Mouse (Mus musculus): Measurements from ENCODE around the gene Dnali1. TPM values are rescaled to one million over a fixed set of nuclear protein-coding genes. Genes with fewer than 3 reads are reported as not detected.

Dnali1 gene
- polyA plus RNA-seq, 1 experiment from 2014 or later = 1.0 TPM

DNA sequence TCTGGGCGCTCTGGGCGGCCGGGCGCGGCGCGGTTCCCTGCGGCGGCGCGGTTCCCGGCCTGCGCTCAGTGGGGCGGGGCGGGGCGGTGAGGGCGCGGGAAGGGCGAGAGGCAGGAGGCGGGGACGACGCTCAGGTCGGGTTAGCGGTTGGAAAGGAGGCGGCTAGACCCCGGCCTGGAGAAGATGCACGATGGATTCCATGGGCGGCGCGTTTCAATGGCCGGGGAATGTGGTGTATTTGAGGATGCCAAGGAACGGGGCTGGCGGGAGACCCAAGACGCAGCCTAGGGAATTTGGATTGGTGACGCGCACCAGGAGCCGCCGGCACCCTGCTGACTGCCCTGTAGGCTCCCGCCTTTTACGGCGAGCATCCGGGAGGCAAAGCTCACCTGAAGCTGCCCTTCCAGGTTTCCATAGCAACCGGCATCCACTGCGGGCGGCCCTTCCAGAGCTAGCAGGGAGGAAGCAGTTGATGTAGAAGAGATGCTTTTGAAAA, 19.9 kb upstream of the Dnali1 start:
- peak overlapping the region; percentile 84 for H3K4me3 ChIP-seq (replicated peaks; ENCODE audit: low read depth, low read length)
- peaks cover 34% of the 10 kb centered on the region for H3K36me3 ChIP-seq (ENCODE audit: control insufficient read depth, insufficient read depth, low read length)
- WGBS = under 1% methylated on average over 44 of the region's 45 CpGs
- H3K4me2 ChIP-seq (ENCODE audit: low read length) = peak overlapping the region; percentile 83
- H3K9ac ChIP-seq (replicated peaks; ENCODE audit: low read length) = peak overlapping the region; percentile 73
- DNase-seq = peak; percentile 90
- H3K4me1 ChIP-seq (ENCODE audit: control insufficient read depth, insufficient read depth, low read length) = peaks cover 19% of the 10 kb centered on the region
- ATAC-seq (ENCODE audit: low FRiP score, low TSS enrichment) = peak; percentile 88
- H3K9me3 ChIP-seq (ENCODE audit: control insufficient read depth, low read length) = no peaks in the 10 kb centered on the region
- no peaks in the 10 kb centered on the region for H3K27me3 ChIP-seq (ENCODE audit: control insufficient read depth, insufficient read depth, low read length)
- peak overlapping the region; percentile 99 for H3K27ac ChIP-seq (replicated peaks; ENCODE audit: low read depth, low read length)

DNA sequence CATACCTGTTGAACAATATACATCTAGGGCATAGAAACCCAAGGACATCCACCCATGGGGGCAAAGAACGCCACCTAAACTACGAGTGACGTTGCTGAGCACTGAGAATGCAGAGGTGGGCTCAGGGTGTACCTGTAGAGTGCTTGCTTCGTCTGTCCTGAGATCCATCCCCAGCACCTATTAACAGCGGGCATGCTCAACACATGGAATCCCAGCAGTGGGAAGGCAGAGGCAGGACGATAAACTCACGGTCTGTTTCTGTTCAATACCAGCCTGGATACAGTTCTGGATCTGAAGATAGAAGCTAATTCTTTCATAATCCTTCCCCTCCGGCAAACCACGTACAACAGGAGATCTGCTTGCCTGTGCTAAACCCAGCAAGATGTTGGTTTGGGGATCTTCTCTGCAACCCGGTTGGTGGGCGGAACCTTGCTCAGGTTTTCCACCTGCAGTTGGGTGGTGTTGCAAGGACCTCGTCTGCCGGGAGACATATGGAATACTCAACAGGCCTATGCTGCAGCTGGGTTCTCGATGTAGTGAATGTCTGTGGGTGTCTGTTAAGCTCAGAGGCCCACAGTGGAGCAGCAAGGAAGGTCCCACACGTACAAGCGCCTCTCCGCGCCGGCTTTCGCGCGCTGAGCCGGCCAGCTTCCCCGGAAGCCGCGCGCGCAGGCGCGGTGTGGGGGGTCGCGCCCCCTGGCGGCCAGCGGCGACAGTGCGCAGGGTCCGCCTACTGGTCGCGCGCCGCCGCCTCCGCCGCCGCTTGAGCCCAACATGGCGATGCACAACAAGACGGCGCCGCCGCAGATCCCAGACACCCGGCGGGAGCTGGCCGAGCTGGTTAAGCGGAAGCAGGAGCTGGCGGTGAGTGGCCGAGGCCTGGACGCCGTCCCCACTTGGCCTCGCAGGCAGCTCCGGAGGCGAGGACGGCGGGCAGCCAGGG, 19.2 kb upstream of the Dnali1 start, which contains the start of gene Meaf6:
TSS of gene Meaf6 (plus strand) at position 732 of the 943 bp plus-strand sequence.
- Histone ChIP-seq H3K4me3 (replicated peaks; ENCODE audit: low read depth, low read length) (peak within 1 kb of the TSS; percentile 84), H3K27ac (replicated peaks; ENCODE audit: low read depth, low read length) (peak within 1 kb of the TSS; percentile 99), H3K9ac (replicated peaks; ENCODE audit: low read length) (peak within 1 kb of the TSS; percentile 73), H3K27me3 (ENCODE audit: control insufficient read depth, insufficient read depth, low read length) (no peaks in the 10 kb centered on the region), H3K9me3 (ENCODE audit: control insufficient read depth, low read length) (no peaks in the 10 kb centered on the region), H3K36me3 (ENCODE audit: control insufficient read depth, insufficient read depth, low read length) (peaks cover 27% of the 10 kb centered on the region), H3K4me1 (ENCODE audit: control insufficient read depth, insufficient read depth, low read length) (peaks cover 19% of the 10 kb centered on the region), H3K4me2 (ENCODE audit: low read length) (peak within 1 kb of the TSS; percentile 83)
- DNase-seq (peak; percentile 95), ATAC-seq (ENCODE audit: low FRiP score, low TSS enrichment) (peak; percentile 91)
- WGBS = 2% methylated on average over 63 of the region's 63 CpGs

DNA sequence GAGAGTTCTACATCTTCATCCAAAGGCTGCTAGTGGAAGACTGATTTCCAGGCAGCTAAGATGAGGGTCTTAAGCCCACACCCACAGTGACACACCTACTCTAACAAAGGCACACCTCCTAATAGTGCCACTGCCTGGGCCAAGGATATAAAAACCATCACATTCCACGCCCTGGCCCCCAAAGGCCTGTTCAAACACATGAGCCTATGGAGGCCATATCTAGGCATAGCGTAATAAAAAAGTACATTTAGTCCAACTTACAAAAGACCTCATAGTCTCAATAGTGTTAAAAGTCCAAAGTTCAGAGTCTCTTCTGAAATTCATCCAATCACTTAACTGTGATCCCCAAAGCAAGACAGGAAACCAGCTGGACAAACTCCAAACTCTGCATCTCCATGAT, 13.2 kb upstream of the Dnali1 start:
- H3K4me1 ChIP-seq (ENCODE audit: control insufficient read depth, insufficient read depth, low read length) = no peaks in the 10 kb centered on the region
- ATAC-seq (ENCODE audit: low FRiP score, low TSS enrichment) (no peak), DNase-seq (no peak)
- H3K27ac ChIP-seq (replicated peaks; ENCODE audit: low read depth, low read length) = no peak overlapping the region
- no peak overlapping the region for H3K9ac ChIP-seq (replicated peaks; ENCODE audit: low read length)
- H3K27me3 ChIP-seq (ENCODE audit: control insufficient read depth, insufficient read depth, low read length) = no peaks in the 10 kb centered on the region
- no peaks in the 10 kb centered on the region for H3K9me3 ChIP-seq (ENCODE audit: control insufficient read depth, low read length)
- H3K4me3 ChIP-seq (replicated peaks; ENCODE audit: low read depth, low read length) = no peak overlapping the region
- H3K4me2 ChIP-seq (ENCODE audit: low read length) = no peak overlapping the region
- H3K36me3 ChIP-seq (ENCODE audit: control insufficient read depth, insufficient read depth, low read length) = peaks cover 25% of the 10 kb centered on the region
- WGBS = 93% methylated on average over 2 of the region's 2 CpGs

DNA sequence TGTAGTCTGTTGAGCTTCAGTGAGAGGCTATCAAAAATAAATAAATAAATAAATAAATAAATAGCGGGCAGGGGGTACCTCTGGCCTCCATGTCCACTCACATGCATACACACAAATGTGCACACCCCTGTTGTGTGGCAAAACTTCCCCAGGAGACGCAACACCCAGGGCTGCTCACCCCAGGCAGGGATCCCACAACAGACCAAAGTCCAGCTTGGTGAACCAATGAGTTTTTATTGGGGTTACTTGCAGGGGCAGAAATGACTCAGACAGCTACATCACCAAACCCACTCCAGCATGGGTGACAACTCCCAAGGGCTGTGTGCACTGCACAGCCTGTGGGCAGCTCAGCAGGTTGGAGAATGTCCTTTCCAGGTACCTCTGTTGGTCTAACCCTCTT, 12.2 kb upstream of the Dnali1 start:
- ATAC-seq (ENCODE audit: low FRiP score, low TSS enrichment) (no peak), DNase-seq (no peak)
- Histone ChIP-seq H3K27ac (replicated peaks; ENCODE audit: low read depth, low read length) (no peak overlapping the region), H3K9ac (replicated peaks; ENCODE audit: low read length) (no peak overlapping the region), H3K4me1 (ENCODE audit: control insufficient read depth, insufficient read depth, low read length) (no peaks in the 10 kb centered on the region), H3K9me3 (ENCODE audit: control insufficient read depth, low read length) (no peaks in the 10 kb centered on the region), H3K4me2 (ENCODE audit: low read length) (no peak overlapping the region), H3K36me3 (ENCODE audit: control insufficient read depth, insufficient read depth, low read length) (peaks cover 35% of the 10 kb centered on the region), H3K4me3 (replicated peaks; ENCODE audit: low read depth, low read length) (no peak overlapping the region), H3K27me3 (ENCODE audit: control insufficient read depth, insufficient read depth, low read length) (no peaks in the 10 kb centered on the region)
- WGBS = 91% methylated on average over 2 of the region's 2 CpGs

GRCm38 (mm10) chr4:125066490-125067370, 1.2 kb upstream of the Dnali1 start, which contains the start of gene Snip1:
Snip1 (plus strand) TSS chr4:125066672.
- Histone ChIP-seq H3K9me3 (ENCODE audit: control insufficient read depth, low read length) (no peaks in the 10 kb centered on the region), H3K4me1 (ENCODE audit: control insufficient read depth, insufficient read depth, low read length) (peaks cover 11% of the 10 kb centered on the region), H3K4me2 (ENCODE audit: low read length) (peak within 1 kb of the TSS; percentile 94), H3K9ac (replicated peaks; ENCODE audit: low read length) (peak within 1 kb of the TSS; percentile 84), H3K27me3 (ENCODE audit: control insufficient read depth, insufficient read depth, low read length) (no peaks in the 10 kb centered on the region), H3K36me3 (ENCODE audit: control insufficient read depth, insufficient read depth, low read length) (peaks cover 31% of the 10 kb centered on the region), H3K4me3 (replicated peaks; ENCODE audit: low read depth, low read length) (peak within 1 kb of the TSS; percentile 94), H3K27ac (replicated peaks; ENCODE audit: low read depth, low read length) (peak within 1 kb of the TSS; percentile 66; the same call in 1 of the 2 replicates)
- DNase-seq (peak; percentile 97), ATAC-seq (ENCODE audit: low FRiP score, low TSS enrichment) (peak; percentile 93)
- 1% methylated on average over 78 of the region's 78 CpGs for WGBS

GRCm38 (mm10) chr4:125063829-125064228, 1.7 kb downstream of the Dnali1 start:
- no peak overlapping the region for H3K4me3 ChIP-seq (replicated peaks; ENCODE audit: low read depth, low read length)
- no peak overlapping the region for H3K9ac ChIP-seq (replicated peaks; ENCODE audit: low read length)
- H3K9me3 ChIP-seq (ENCODE audit: control insufficient read depth, low read length) = no peaks in the 10 kb centered on the region
- no peak for ATAC-seq (ENCODE audit: low FRiP score, low TSS enrichment)
- H3K36me3 ChIP-seq (ENCODE audit: control insufficient read depth, insufficient read depth, low read length) = peaks cover 2% of the 10 kb centered on the region
- WGBS = 75% methylated on average over 8 of the region's 8 CpGs
- H3K4me1 ChIP-seq (ENCODE audit: control insufficient read depth, insufficient read depth, low read length) = peaks cover 11% of the 10 kb centered on the region
- no peak for DNase-seq
- no peak overlapping the region for H3K27ac ChIP-seq (replicated peaks; ENCODE audit: low read depth, low read length)
- H3K4me2 ChIP-seq (ENCODE audit: low read length) = no peak overlapping the region
- H3K27me3 ChIP-seq (ENCODE audit: control insufficient read depth, insufficient read depth, low read length) = no peaks in the 10 kb centered on the region

DNA sequence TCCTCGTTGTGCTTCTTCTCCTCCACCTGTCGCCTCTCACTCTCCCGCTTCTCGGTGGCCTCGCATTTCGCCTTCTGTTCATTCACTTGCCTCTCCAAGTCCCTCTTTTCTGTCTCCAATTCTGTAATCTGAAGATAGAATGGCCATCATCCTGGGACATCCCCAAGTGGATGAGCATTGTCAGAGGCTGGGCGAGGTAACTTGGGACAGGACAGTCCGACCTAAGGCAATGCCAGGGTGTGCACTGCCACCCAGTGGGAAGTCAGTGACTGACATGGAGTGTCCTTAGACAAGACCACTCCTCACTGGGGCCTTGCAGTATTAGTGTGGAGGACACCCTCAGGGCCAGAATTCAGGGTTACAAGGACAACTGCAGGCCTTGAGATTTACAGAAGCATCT, 6.5 kb downstream of the Dnali1 start:
- Histone ChIP-seq H3K4me1 (ENCODE audit: control insufficient read depth, insufficient read depth, low read length) (no peaks in the 10 kb centered on the region), H3K4me3 (replicated peaks; ENCODE audit: low read depth, low read length) (no peak overlapping the region), H3K27ac (replicated peaks; ENCODE audit: low read depth, low read length) (no peak overlapping the region), H3K4me2 (ENCODE audit: low read length) (peak overlapping the region; percentile 36), H3K9me3 (ENCODE audit: control insufficient read depth, low read length) (no peaks in the 10 kb centered on the region), H3K9ac (replicated peaks; ENCODE audit: low read length) (no peak overlapping the region; the same call in 1 of the 2 replicates), H3K36me3 (ENCODE audit: control insufficient read depth, insufficient read depth, low read length) (peaks cover 26% of the 10 kb centered on the region), H3K27me3 (ENCODE audit: control insufficient read depth, insufficient read depth, low read length) (no peaks in the 10 kb centered on the region)
- 3% methylated on average over 8 of the region's 8 CpGs for WGBS
- ATAC-seq (ENCODE audit: low FRiP score, low TSS enrichment) (no peak), DNase-seq (peak; percentile 88)

- ATAC-seq (ENCODE audit: low FRiP score, low TSS enrichment) = no peak
- H3K4me3 ChIP-seq (replicated peaks; ENCODE audit: low read depth, low read length) = no peak overlapping the region
Measured at GRCm38 (mm10) chr4:125058033-125058432, 7.5 kb downstream of the Dnali1 start.

More at GRCm38 (mm10) chr4:125058033-125058432, 7.5 kb downstream of the Dnali1 start:
- Histone ChIP-seq H3K27ac (replicated peaks; ENCODE audit: low read depth, low read length) (no peak overlapping the region), H3K9me3 (ENCODE audit: control insufficient read depth, low read length) (no peaks in the 10 kb centered on the region), H3K4me2 (ENCODE audit: low read length) (no peak overlapping the region), H3K9ac (replicated peaks; ENCODE audit: low read length) (no peak overlapping the region), H3K27me3 (ENCODE audit: control insufficient read depth, insufficient read depth, low read length) (no peaks in the 10 kb centered on the region), H3K4me1 (ENCODE audit: control insufficient read depth, insufficient read depth, low read length) (no peaks in the 10 kb centered on the region), H3K36me3 (ENCODE audit: control insufficient read depth, insufficient read depth, low read length) (peaks cover 36% of the 10 kb centered on the region)
- 54% methylated on average over 5 of the region's 5 CpGs for WGBS
- no peak for DNase-seq
